Mouse (Mus musculus) spleen, postnatal 36 days (tissue): Measurements from ENCODE around the gene Sox13.

Experiments used
- DNase-seq, 2 experiments: peaks; one replicate each; pipeline ENCODE4 v3.0.0; 2022; ENCODE audit warnings: low spot score in 2 of 2, mixed read lengths in 1 of 2

The Sox13 gene

DNA sequence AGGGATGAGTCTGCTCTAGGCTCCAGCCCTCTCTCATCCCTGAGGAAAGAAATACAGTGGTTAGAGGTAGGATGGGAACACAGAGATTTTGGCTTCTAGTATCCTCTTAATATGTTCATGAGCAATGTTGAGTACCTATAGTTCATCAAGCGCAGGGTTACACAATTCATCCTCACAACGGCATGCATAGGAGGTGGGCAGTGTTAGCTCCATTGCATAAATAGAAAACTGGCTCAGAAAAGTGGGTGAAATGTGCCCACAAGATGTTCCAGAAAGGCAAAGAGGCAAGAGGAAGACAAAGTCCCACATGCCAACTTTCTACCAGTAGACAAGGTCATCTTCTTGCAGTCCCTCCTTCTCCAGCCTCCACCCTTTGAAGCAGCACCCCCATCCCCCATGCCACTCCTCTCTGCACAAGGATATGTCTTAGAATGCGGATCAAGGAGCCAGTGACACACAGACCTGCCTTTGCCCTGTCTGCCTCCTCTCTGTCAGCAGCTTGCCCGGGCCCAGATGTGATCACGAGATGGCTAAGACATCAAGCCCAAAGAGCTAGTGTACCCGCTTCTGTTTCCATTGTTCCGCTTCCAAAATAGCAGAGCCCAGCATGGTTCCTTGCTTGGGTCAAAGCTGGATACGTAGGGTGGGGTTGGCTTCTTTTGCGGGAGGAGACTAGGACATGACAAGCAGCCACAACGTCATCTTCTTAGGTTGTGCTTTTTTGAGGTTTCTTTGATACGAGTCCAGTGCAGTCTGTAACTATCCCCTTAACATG lies 91.3 kb downstream of the Sox13 start:
- DNase-seq: no peak
